Mouse (Mus musculus): ENCODE measurements around the gene Epm2a. TPM values are rescaled to one million over a fixed set of nuclear protein-coding genes. Genes with fewer than 3 reads are reported as not detected.

The Epm2a gene
- polyA plus RNA-seq, 1 experiment from 2014 or later: 1.1 TPM

- Histone ChIP-seq H3K9me3 (no peaks in the 10 kb centered on the region), H3K27me3 (replicated peaks) (no peaks in the 10 kb centered on the region), H3K4me1 (no peaks in the 10 kb centered on the region), H3K36me3 (no peaks in the 10 kb centered on the region), H3K4me2 (no peak overlapping the region), H3K9ac (no peak overlapping the region), H3K27ac (no peak overlapping the region), H3K4me3 (replicated peaks) (no peak overlapping the region)
- WGBS: 86% methylated on average over 6 of the region's 6 CpGs
- ATAC-seq (ENCODE audit: insufficient read depth, low FRiP score, low read depth): no peak
These were observed 96.1 kb downstream of the Epm2a start for GRCm38 (mm10) chr10:11439342-11439741.

- Histone ChIP-seq H3K4me2 (peak overlapping the region; percentile 15; the same call in 1 of the 2 replicates), H3K4me3 (replicated peaks) (no peak overlapping the region), H3K36me3 (no peaks in the 10 kb centered on the region), H3K27me3 (replicated peaks) (no peaks in the 10 kb centered on the region), H3K27ac (no peak overlapping the region), H3K4me1 (no peaks in the 10 kb centered on the region), H3K9me3 (no peaks in the 10 kb centered on the region), H3K9ac (no peak overlapping the region)
- 28% methylated on average over 23 of the region's 23 CpGs for WGBS
- ATAC-seq (ENCODE audit: insufficient read depth, low FRiP score, low read depth): peak; percentile 66; the same call in 1 of the 2 replicates
These were observed 106.5 kb downstream of the Epm2a start for GRCm38 (mm10) chr10:11449556-11450305.

GRCm38 (mm10) chr10:11452537-11452936 lies 109.3 kb downstream of the Epm2a start:
- Histone ChIP-seq H3K4me1 (no peaks in the 10 kb centered on the region), H3K27me3 (replicated peaks) (no peaks in the 10 kb centered on the region), H3K4me2 (no peak overlapping the region), H3K9ac (no peak overlapping the region), H3K4me3 (replicated peaks) (no peak overlapping the region), H3K9me3 (no peaks in the 10 kb centered on the region), H3K27ac (no peak overlapping the region), H3K36me3 (no peaks in the 10 kb centered on the region)
- ATAC-seq (ENCODE audit: insufficient read depth, low FRiP score, low read depth): no peak
- WGBS: 85% methylated on average over 2 of the region's 2 CpGs

GRCm38 (mm10) chr10:11457445-11457844 lies 114.2 kb downstream of the Epm2a start:
- H3K36me3 ChIP-seq: no peaks in the 10 kb centered on the region
- no peak overlapping the region for H3K4me2 ChIP-seq
- no peak overlapping the region for H3K4me3 ChIP-seq (replicated peaks)
- 31% methylated on average over 1 of the region's 1 CpGs for WGBS
- H3K27me3 ChIP-seq (replicated peaks): no peaks in the 10 kb centered on the region
- H3K9ac ChIP-seq: no peak overlapping the region
- H3K4me1 ChIP-seq: no peaks in the 10 kb centered on the region
- ATAC-seq (ENCODE audit: insufficient read depth, low FRiP score, low read depth): no peak
- H3K9me3 ChIP-seq: no peaks in the 10 kb centered on the region
- H3K27ac ChIP-seq: no peak overlapping the region

GRCm38 (mm10) chr10:11491956-11492355 lies 148.8 kb downstream of the Epm2a start:
- H3K27me3 ChIP-seq (replicated peaks): 0 out of 2 replicates have a peak, but pooled peaks cover 3% of the 10 kb centered on the region
- no peaks in the 10 kb centered on the region for H3K4me1 ChIP-seq
- ATAC-seq (ENCODE audit: insufficient read depth, low FRiP score, low read depth): peak; percentile 100
- no peak overlapping the region for H3K27ac ChIP-seq
- no peak overlapping the region for H3K4me3 ChIP-seq (replicated peaks)
- H3K9ac ChIP-seq: no peak overlapping the region
- no peaks in the 10 kb centered on the region for H3K9me3 ChIP-seq
- H3K4me2 ChIP-seq: no peak overlapping the region
- H3K36me3 ChIP-seq: no peaks in the 10 kb centered on the region
- 38% methylated on average over 28 of the region's 28 CpGs for WGBS

Other genes with a start within 250 kb of the Epm2a start
- 15.1 and 15.9 TPM in 2 replicates for gene Shprh, start 194.0 kb upstream of the Epm2a start, polyA plus RNA-seq (2015; fragmentation: Nextera tagmentation; extraction: Ambion mirVana)
- 30.0 and 32.7 TPM in 2 replicates for gene Fbxo30, start 62.1 kb upstream of the Epm2a start, polyA plus RNA-seq (2015; fragmentation: Nextera tagmentation; extraction: Ambion mirVana)

All from stomach, embryonic 15.5 days (tissue).